Mouse (Mus musculus) liver, adult 2 months (tissue): ENCODE measurements around the gene Tspan17.

ENCODE experiments used
- CTCF ChIP-seq: fragments of 200-500 bp; IDR thresholded peaks from 2 replicates; pipeline ENCODE4 v1.5.1; 2011; ENCODE audit warnings: low read depth, low read length, control low read depth
- POLR2A ChIP-seq: fragments of 200-500 bp; IDR thresholded peaks from 2 replicates; pipeline ENCODE4 v1.6.1; 2011; ENCODE audit warnings: low read length, control low read depth; ENCODE audit not compliant: insufficient read depth; ENCODE audit errors: extremely low read depth

DNA sequence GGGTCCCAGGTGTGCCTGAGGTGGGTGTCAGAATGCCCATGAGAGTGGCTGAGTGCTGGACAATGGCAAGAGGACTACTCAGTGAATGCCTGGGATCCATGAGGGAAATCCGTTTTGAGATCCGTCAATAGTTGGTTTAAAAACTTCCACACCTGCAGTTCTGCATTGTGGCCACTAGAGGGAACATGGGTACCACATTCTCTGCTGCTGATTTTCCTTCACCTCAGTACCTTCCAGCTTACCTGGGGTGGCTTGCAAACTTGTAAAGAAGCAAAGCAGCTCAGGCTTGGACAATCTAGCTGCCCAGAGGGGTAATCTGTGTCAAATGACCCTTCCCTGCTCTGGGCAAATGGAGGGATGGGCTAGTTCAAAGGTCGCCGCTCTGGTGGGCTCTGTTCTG, 8.2 kb downstream of the Tspan17 start:
- TF ChIP-seq POLR2A (no peak), CTCF (peak; percentile 66)
